Mouse (Mus musculus): ENCODE results near the gene Rbfox2. TPM values are rescaled to one million over a fixed set of nuclear protein-coding genes. Genes with fewer than 3 reads are reported as not detected.

Gene Rbfox2
- polyA plus RNA-seq, 1 experiment: 1.0 TPM

- TF ChIP-seq GATA1 (IDR thresholded peaks at IDR 0.05; ENCODE audit: low read length): no peak
These were observed 10.2 kb downstream of the Rbfox2 start for GRCm38 (mm10) chr15:77296635-77297034.

GRCm38 (mm10) chr15:77293493-77293892, 13.3 kb downstream of the Rbfox2 start:
- TF ChIP-seq GATA1 (IDR thresholded peaks at IDR 0.05; ENCODE audit: low read length): no peak

- no peak for TF ChIP-seq GATA1 (IDR thresholded peaks at IDR 0.05; ENCODE audit: low read length)
These were observed 14.4 kb downstream of the Rbfox2 start for GRCm38 (mm10) chr15:77292381-77292780.

- TF ChIP-seq GATA1 (IDR thresholded peaks at IDR 0.05; ENCODE audit: low read length): no peak
These were observed 15.3 kb downstream of the Rbfox2 start for GRCm38 (mm10) chr15:77291471-77291870.

- no peak for TF ChIP-seq GATA1 (IDR thresholded peaks at IDR 0.05; ENCODE audit: low read length)
These were observed 16.5 kb downstream of the Rbfox2 start for GRCm38 (mm10) chr15:77290352-77290751.

GRCm38 (mm10) chr15:77280130-77280529, 26.7 kb downstream of the Rbfox2 start:
- no peak for TF ChIP-seq GATA1 (IDR thresholded peaks at IDR 0.05; ENCODE audit: low read length)

GRCm38 (mm10) chr15:77278825-77279224, 28.0 kb downstream of the Rbfox2 start:
- TF ChIP-seq GATA1 (IDR thresholded peaks at IDR 0.05; ENCODE audit: low read length): no peak

- no peak for TF ChIP-seq GATA1 (IDR thresholded peaks at IDR 0.05; ENCODE audit: low read length)
These were observed 29.7 kb downstream of the Rbfox2 start for GRCm38 (mm10) chr15:77276838-77277725.

- no peak for TF ChIP-seq GATA1 (IDR thresholded peaks at IDR 0.05; ENCODE audit: low read length)
These were observed 30.5 kb downstream of the Rbfox2 start for GRCm38 (mm10) chr15:77276300-77276699.

GRCm38 (mm10) chr15:77275572-77275971, 31.2 kb downstream of the Rbfox2 start:
- no peak for TF ChIP-seq GATA1 (IDR thresholded peaks at IDR 0.05; ENCODE audit: low read length)

- no peak for TF ChIP-seq GATA1 (IDR thresholded peaks at IDR 0.05; ENCODE audit: low read length)
These were observed 32.9 kb downstream of the Rbfox2 start for GRCm38 (mm10) chr15:77273947-77274346.

GRCm38 (mm10) chr15:77271285-77271684, 35.5 kb downstream of the Rbfox2 start:
- TF ChIP-seq GATA1 (IDR thresholded peaks at IDR 0.05; ENCODE audit: low read length): no peak

GRCm38 (mm10) chr15:77268415-77268814, 38.4 kb downstream of the Rbfox2 start:
- TF ChIP-seq GATA1 (IDR thresholded peaks at IDR 0.05; ENCODE audit: low read length): no peak

GRCm38 (mm10) chr15:77265318-77265717, 41.5 kb downstream of the Rbfox2 start:
- TF ChIP-seq GATA1 (IDR thresholded peaks at IDR 0.05; ENCODE audit: low read length): no peak

GRCm38 (mm10) chr15:77264314-77264713, 42.5 kb downstream of the Rbfox2 start:
- no peak for TF ChIP-seq GATA1 (IDR thresholded peaks at IDR 0.05; ENCODE audit: low read length)

GRCm38 (mm10) chr15:77262782-77263181, 44.0 kb downstream of the Rbfox2 start:
- no peak for TF ChIP-seq GATA1 (IDR thresholded peaks at IDR 0.05; ENCODE audit: low read length)

Data from G1E-ER4 (cell line).